In genomic region chr11:112870201-112871035, GRCm38 (mm10) we compare ENCODE assay signal across 8 mouse cellular contexts.
DNase-seq lines count a peak whose midpoint lies in the region; ATAC-seq and TF ChIP-seq lines count a peak whose summit lies in the region.

No protein-coding gene starts in this region.

- no peak for TF ChIP-seq EP300 in liver, postnatal 0 days (IDR thresholded peaks at IDR 0.05; ENCODE audit: low read depth)

- H3K36me3 ChIP-seq in liver, embryonic 11.5 days (ENCODE audit: control insufficient read depth, insufficient read depth, low read length), result no peaks in the 10 kb centered on the region
- no peaks in the 10 kb centered on the region for H3K36me3 ChIP-seq in liver, postnatal 0 days (replicated peaks; ENCODE audit: insufficient read depth, low read length)
- no peaks in the 10 kb centered on the region for H3K36me3 ChIP-seq in embryonic facial prominence, embryonic 12.5 days
- H3K36me3 ChIP-seq in hindbrain, embryonic 16.5 days (ENCODE audit: control insufficient read depth, insufficient read depth, low read length), result no peaks in the 10 kb centered on the region

- no peak overlapping the region for H3K27ac ChIP-seq in liver, embryonic 11.5 days (ENCODE audit: low read depth, low read length)
- no peak overlapping the region for H3K27ac ChIP-seq in liver, postnatal 0 days (ENCODE audit: low read depth)
- H3K27ac ChIP-seq in embryonic facial prominence, embryonic 12.5 days, result peak overlapping the region; percentile 11; the same call in 1 of the 2 replicates
- peak overlapping the region; percentile 55 for H3K27ac ChIP-seq in hindbrain, embryonic 16.5 days (ENCODE audit: low read depth, low read length)

- TF ChIP-seq POLR2A in lung, adult 2 months (IDR thresholded peaks at IDR 0.05; ENCODE audit: borderline replicate concordance, extremely low read depth, low read depth, low read length), result no peak

- peaks cover 10% of the 10 kb centered on the region for H3K27me3 ChIP-seq in liver, embryonic 11.5 days (replicated peaks; ENCODE audit: control insufficient read depth, insufficient read depth, low read length)
- 0 out of 2 replicates have a peak, but pooled peaks cover 4% of the 10 kb centered on the region for H3K27me3 ChIP-seq in liver, postnatal 0 days (ENCODE audit: insufficient read depth, low read length)
- H3K27me3 ChIP-seq in embryonic facial prominence, embryonic 12.5 days, result no peaks in the 10 kb centered on the region
- no peaks in the 10 kb centered on the region for H3K27me3 ChIP-seq in hindbrain, embryonic 16.5 days (replicated peaks; ENCODE audit: control insufficient read depth, insufficient read depth, low read length)

- no peaks in the 10 kb centered on the region for H3K4me1 ChIP-seq in liver, embryonic 11.5 days (replicated peaks; ENCODE audit: control insufficient read depth, insufficient read depth, low read length)
- no peaks in the 10 kb centered on the region for H3K4me1 ChIP-seq in liver, postnatal 0 days (ENCODE audit: insufficient read depth)
- H3K4me1 ChIP-seq in embryonic facial prominence, embryonic 12.5 days, result peaks cover 16% of the 10 kb centered on the region
- peaks cover 24% of the 10 kb centered on the region for H3K4me1 ChIP-seq in hindbrain, embryonic 16.5 days (ENCODE audit: control insufficient read depth, insufficient read depth, low read depth, low read length)
- no peaks in the 10 kb centered on the region; the same call in 1 of the 2 replicates for H3K4me1 ChIP-seq in lung, adult 2 months (ENCODE audit: control insufficient read depth, insufficient read depth, low read length)

- peak overlapping the region; percentile 30; the same call in 1 of the 2 replicates for H3K4me2 ChIP-seq in liver, embryonic 11.5 days
- no peak overlapping the region for H3K4me2 ChIP-seq in liver, postnatal 0 days (ENCODE audit: low read depth, low read length)
- peak overlapping the region; percentile 47 for H3K4me2 ChIP-seq in embryonic facial prominence, embryonic 12.5 days (replicated peaks)
- peak overlapping the region; percentile 58 for H3K4me2 ChIP-seq in hindbrain, embryonic 16.5 days (ENCODE audit: low read length)

- H3K4me3 ChIP-seq in liver, embryonic 11.5 days (ENCODE audit: low read depth, low read length), result no peak overlapping the region
- H3K4me3 ChIP-seq in liver, postnatal 0 days (ENCODE audit: low read depth, low read length), result no peak overlapping the region
- H3K4me3 ChIP-seq in embryonic facial prominence, embryonic 12.5 days, result peak overlapping the region; percentile 4; the same call in 1 of the 2 replicates
- H3K4me3 ChIP-seq in hindbrain, embryonic 16.5 days (ENCODE audit: low read length), result peak overlapping the region; percentile 23
- no peak overlapping the region for H3K4me3 ChIP-seq in lung, adult 2 months (replicated peaks; ENCODE audit: extremely low read depth, low read depth, low read length)

- WGBS in liver, embryonic 11.5 days, result 8% methylated on average over 17 of the region's 17 CpGs
- WGBS in liver, postnatal 0 days (ENCODE audit: insufficient replicate concordance), result 11% methylated on average over 17 of the region's 17 CpGs
- 4% methylated on average over 17 of the region's 17 CpGs for WGBS in embryonic facial prominence, embryonic 12.5 days
- WGBS in hindbrain, embryonic 16.5 days, result 2% methylated on average over 16 of the region's 17 CpGs
- WGBS in lung, adult 2 months, result 15% methylated on average over 17 of the region's 17 CpGs

- no peak overlapping the region for H3K9ac ChIP-seq in liver, embryonic 11.5 days (ENCODE audit: low read depth, low read length)
- H3K9ac ChIP-seq in liver, postnatal 0 days (replicated peaks), result no peak overlapping the region
- peak overlapping the region; percentile 36; the same call in 1 of the 2 replicates for H3K9ac ChIP-seq in embryonic facial prominence, embryonic 12.5 days
- H3K9ac ChIP-seq in hindbrain, embryonic 16.5 days (ENCODE audit: low read depth, low read length), result peak overlapping the region; percentile 59

- H3K9me3 ChIP-seq in liver, embryonic 11.5 days (ENCODE audit: control insufficient read depth, low read length), result no peaks in the 10 kb centered on the region
- no peaks in the 10 kb centered on the region for H3K9me3 ChIP-seq in liver, postnatal 0 days (ENCODE audit: low read length)
- H3K9me3 ChIP-seq in embryonic facial prominence, embryonic 12.5 days, result no peaks in the 10 kb centered on the region
- H3K9me3 ChIP-seq in hindbrain, embryonic 16.5 days (ENCODE audit: control insufficient read depth, low read length), result no peaks in the 10 kb centered on the region

- ATAC-seq in liver, embryonic 11.5 days (replicated peaks; ENCODE audit: low FRiP score), result no peak
- ATAC-seq in liver, postnatal 0 days, result no peak
- ATAC-seq in embryonic facial prominence, embryonic 12.5 days (ENCODE audit: insufficient number of reproducible peaks, insufficient read depth, low FRiP score, low TSS enrichment), result peak; percentile 88
- ATAC-seq in hindbrain, embryonic 16.5 days, result peak; percentile 85

- TF ChIP-seq CTCF in liver, postnatal 0 days (IDR thresholded peaks at IDR 0.05; ENCODE audit: low read depth), result no peak
- no peak for TF ChIP-seq CTCF in lung, adult 2 months (IDR thresholded peaks at IDR 0.05; ENCODE audit: insufficient read depth, low read length)

- no peak for DNase-seq in liver, embryonic 11.5 days (ENCODE audit: low spot score)
- no peak for DNase-seq in liver, postnatal 0 days
- DNase-seq in retina, embryonic 14.5 days (ENCODE audit: low spot score), result peak; percentile 80
- no peak for DNase-seq in gastrocnemius, postnatal 25 days
- DNase-seq in right cerebral cortex, postnatal 25 days, result no peak
- DNase-seq in lung, adult 2 months, result no peak

Comparison
In these comparisons a context has a peak if more than half of its experiments do, and no peak if none do; other contexts are left out.
1. ATAC-seq: peak in embryonic facial prominence, embryonic 12.5 days (single experiment) and hindbrain, embryonic 16.5 days (single experiment); none in liver, embryonic 11.5 days (single experiment) and liver, postnatal 0 days (single experiment).
2. H3K27ac ChIP-seq: peak in embryonic facial prominence, embryonic 12.5 days (single experiment) and hindbrain, embryonic 16.5 days (single experiment); none in liver, embryonic 11.5 days (single experiment) and liver, postnatal 0 days (single experiment).
3. H3K4me3 ChIP-seq: peak in embryonic facial prominence, embryonic 12.5 days (single experiment) and hindbrain, embryonic 16.5 days (single experiment); none in liver, embryonic 11.5 days (single experiment), liver, postnatal 0 days (single experiment) and lung, adult 2 months (single experiment).
4. H3K9ac ChIP-seq: peak in embryonic facial prominence, embryonic 12.5 days (single experiment) and hindbrain, embryonic 16.5 days (single experiment); none in liver, embryonic 11.5 days (single experiment) and liver, postnatal 0 days (single experiment).